Mouse (Mus musculus) ovary, adult 18-20 months (tissue): ENCODE measurements around the gene Dnph1.
"Not testable (repeated sequence)": the region's sequence is repeated elsewhere in the genome, so short reads cannot be mapped to it uniquely, and the experiment has no call there.

Source experiments
- DNase-seq: peaks from one replicate; pipeline ENCODE4 v3.0.0; 2022; ENCODE audit warnings: low spot score, mixed read lengths

The Dnph1 gene

GRCm38 (mm10) chr17:46496623-46497434, at the start of gene Dnph1:
Gene Dnph1 (plus strand): TSS chr17:46496711.
- peak; percentile 80 for DNase-seq

- no peak for DNase-seq
Observed at GRCm38 (mm10) chr17:46452683-46453082, 43.8 kb upstream of the Dnph1 start.

DNA sequence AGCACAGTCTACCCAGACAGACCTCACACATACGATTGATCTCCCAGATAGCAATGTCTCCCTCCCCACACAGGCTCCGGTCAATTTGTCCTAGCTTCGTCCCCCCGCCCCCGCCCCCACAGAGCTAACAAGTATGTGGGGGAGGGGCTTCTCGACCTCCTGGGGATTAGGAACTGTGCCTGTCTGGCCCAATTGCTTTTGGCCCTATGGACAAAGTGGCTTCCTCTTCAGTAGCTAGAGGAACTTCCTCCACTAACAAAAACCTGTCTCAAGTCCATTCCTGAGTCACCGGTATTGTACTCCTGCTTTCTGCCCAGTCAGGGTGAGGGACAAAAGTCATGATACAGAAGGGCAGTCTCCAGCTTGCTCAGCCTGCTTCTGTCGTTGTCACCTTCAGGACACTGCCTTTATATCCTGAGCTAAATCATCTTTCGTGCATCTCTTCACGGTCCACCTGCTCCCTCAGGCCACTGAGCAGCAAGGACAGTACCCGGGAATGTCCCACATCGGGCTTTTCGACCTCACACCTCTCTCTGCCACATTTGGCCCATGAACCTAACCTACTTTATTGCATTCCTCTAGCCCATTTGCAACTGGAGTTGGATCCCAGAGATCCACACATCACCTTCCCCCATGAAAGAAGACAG, 43.1 kb upstream of the Dnph1 start:
- no peak for DNase-seq

DNA sequence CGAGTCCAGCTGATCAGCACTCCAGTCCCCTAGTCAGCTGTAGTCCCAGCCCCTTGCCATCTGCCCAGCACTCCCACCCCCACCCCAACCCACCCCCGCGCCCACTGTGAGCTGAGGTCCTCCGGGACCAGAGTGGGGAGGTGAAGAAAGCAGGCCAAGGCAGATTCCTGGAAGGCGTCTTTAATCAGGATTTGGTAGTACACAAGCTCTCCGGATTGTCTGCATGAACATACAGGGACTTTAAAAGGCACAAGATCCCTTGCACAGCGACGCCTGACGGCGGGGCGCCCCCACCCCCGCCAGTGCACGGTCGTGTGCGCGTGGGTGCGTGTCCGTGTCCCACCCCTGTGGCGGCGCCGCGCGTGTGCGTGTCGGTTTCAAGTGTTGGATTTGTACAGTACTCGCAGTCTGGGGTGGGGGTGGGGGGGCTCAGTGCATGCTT, 42.5 kb upstream of the Dnph1 start:
- no peak for DNase-seq

DNA sequence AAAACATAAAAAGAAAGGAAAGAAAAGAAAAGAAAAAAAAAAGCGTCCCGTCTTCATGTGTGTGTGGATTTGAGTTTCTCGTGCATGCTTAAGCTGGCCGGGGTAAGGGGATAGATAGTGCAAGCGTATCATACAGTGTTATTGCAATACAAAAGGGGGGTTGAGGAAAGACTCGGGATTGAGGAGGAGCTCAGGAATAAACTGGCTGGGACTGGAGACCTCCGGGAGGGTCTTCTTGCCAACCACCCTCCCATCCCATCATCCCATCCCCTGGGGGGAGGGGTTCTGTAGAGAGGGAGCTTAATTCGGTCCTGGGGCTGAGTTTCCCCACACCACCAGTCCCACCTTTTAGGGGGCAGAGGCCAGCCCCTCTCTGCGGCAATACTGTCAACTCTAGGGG, 42.0 kb upstream of the Dnph1 start:
- DNase-seq: no peak

- DNase-seq: no peak
Observed at GRCm38 (mm10) chr17:46455110-46455691, 41.3 kb upstream of the Dnph1 start.

DNA sequence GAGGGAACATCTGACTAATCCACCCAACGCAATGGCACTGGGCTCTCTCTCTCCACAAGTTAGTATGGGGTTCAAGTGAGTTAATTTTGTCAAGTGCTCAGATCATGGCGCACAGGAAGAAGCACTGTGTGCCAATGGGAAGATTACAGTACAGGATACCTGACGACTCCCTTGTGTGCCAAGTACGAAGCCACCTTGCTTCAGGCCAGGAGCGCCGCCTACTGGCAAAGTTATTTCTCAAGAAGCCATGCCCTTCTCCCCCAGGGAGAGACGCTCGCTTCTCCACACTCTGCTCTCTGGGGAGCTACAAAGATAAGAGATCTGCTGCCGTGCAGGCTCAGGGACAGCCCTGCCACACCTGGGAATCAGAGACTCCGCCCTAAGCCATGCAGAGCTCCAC, 38.7 kb upstream of the Dnph1 start:
- DNase-seq: no peak

- DNase-seq: no peak
Observed at GRCm38 (mm10) chr17:46458439-46458838, 38.1 kb upstream of the Dnph1 start.

GRCm38 (mm10) chr17:46460673-46461072, 35.8 kb upstream of the Dnph1 start:
- DNase-seq: no peak

DNA sequence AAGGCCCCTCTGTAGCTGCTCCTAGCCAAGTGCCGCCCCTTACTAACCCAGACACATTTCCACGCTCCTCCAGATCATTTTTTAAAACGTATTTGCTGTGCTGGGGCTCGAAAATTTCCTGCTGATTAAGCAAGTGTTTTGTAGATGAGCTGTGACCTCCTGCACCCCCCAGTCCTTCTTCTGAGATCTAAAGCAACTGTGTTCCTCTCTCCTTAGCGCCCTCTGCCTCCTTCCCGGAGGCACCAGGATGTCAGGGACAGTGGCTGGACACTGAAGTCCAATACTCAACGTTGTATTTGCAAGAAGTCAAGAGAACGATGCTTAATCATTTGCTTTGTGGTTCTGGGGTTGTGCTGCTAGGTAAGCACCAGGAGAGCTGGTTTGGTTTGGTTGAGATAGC, 35.2 kb upstream of the Dnph1 start:
- DNase-seq: no peak

GRCm38 (mm10) chr17:46462226-46462625, 34.3 kb upstream of the Dnph1 start:
- DNase-seq: no peak

GRCm38 (mm10) chr17:46467830-46468229, 28.7 kb upstream of the Dnph1 start:
- DNase-seq: no peak

DNA sequence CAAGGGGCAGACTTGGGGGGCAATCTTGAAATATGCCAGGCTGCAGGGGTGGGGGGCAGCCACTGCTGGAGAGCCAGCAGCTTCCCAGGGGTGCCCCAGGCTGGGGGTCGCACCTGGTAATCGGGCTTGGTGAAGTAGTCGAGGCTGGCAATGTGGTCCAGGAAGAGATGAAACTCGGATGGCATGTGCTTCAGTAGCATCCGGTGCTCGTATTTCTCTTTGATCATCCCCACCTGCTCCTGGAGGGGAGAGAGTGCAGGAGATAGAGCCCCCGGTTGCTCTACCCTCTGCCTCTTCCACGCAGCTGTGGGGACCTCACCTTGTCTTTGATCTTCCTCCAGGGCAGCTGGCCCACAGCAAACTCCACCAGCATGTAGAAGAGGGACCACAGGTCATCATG, 19.9 kb upstream of the Dnph1 start:
- DNase-seq: no peak

- DNase-seq: no peak
Observed at GRCm38 (mm10) chr17:46477286-46477685, 19.2 kb upstream of the Dnph1 start.

- DNase-seq: no peak
Observed at GRCm38 (mm10) chr17:46483561-46484001, 12.9 kb upstream of the Dnph1 start.

DNA sequence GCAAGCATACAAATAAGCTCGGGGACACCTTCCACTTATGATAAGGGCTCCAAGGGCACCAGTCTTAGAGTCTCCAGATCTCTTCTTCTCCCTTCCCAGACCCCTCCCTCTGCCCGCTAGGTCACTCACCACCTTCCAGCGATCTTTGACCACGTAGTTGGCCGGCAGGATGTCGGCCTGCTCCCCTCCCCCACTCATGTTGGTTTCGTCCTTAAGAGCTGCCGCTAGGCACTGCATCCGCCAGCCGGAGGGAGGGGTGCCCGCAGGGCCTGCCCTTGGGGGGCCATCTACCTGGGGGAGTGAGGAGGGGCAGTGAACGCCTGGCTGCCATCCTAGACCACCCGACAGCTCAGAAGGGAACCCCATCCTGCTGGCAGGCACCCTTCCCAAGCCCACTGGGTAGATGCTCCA, 12.5 kb upstream of the Dnph1 start:
- no peak for DNase-seq

- DNase-seq: no peak
Observed at GRCm38 (mm10) chr17:46484461-46484875, 12.0 kb upstream of the Dnph1 start.

DNA sequence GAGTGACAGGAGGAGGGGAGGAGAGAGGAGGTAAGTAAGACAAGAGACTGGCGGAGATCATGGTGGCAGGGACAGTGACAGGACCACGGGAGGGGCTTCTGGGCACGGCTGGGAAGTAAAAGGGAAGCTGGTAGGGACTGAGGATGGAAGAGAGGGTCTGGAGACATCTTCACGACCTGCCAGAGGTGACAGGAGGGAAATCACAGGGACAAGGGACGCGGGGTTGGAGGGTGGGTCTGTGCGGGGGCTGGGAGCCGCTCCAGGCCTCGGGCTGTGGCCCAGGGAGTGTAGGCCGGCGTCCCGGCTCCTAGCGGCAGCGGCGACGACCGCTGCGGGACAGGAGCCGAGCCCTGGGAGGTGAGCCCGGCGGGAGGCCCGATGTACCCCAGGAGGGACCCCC, 9.5 kb upstream of the Dnph1 start:
- no peak for DNase-seq

- DNase-seq: no peak
Observed at GRCm38 (mm10) chr17:46487431-46487830, 9.1 kb upstream of the Dnph1 start, which contains the start of gene Ttbk1. Gene Ttbk1 (minus strand): TSS chr17:46487675.

DNA sequence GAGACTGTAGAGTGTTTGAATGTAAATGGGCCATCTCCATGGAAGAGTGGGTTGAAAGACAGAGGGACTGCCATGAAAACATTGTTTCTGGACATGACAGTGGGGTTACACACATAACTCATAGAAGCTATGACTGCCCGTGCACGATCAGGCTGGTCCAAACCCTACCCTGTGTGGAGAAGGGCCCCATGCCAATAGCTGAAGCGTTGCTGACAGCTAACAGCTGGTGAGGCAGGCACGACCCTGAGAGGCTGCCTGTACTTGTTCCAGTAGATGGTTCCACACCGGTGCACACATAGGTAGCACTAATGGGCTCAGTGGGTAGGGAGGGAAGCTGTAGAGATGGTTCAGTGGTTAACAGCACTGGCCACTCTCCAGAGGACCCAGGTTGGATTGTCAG, 1.0 kb upstream of the Dnph1 start:
- DNase-seq: no peak

DNA sequence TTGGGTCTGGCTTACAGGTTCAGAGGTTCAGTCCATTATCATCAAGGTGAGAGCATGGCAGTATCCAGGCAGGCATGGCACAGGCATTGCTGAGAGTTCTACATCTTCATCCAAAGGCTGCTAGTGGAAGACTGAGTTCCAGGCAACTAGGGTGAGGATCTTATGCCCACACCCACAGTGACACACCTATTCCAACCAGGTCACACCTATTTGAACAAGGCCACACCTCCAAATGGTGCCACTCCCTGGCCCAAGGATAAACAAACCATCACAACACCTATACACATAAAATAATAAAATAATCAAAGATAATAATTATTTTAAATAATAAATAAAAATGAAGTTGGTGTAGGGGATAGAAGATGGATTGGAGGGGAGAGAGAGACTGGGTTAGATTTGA, 430 bp upstream of the Dnph1 start:
- not testable (repeated sequence) for DNase-seq

DNA sequence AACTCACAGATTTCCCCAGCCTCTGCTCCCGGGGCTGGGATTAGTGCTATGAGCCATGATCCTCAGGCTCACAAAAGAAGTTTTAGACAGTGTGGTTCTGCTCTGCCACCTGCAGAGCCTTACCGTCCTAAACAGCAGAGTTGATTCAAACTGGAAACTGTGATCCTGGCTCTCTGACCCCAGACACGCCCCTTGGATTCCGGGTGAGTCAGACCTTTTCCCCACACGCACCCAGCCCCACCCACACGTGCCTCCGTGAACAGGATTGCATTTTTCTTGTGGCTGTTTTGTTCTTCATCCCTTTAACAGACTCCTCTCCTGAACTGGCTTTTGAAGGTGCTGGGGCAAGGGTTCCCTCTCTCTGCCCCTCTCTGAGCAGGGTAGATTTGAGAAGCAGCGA, 1.4 kb downstream of the Dnph1 start:
- DNase-seq: no peak

GRCm38 (mm10) chr17:46502775-46503174, 6.3 kb downstream of the Dnph1 start:
- no peak for DNase-seq
